Mouse (Mus musculus): Measurements from ENCODE around the gene Tdrd7.

DNA sequence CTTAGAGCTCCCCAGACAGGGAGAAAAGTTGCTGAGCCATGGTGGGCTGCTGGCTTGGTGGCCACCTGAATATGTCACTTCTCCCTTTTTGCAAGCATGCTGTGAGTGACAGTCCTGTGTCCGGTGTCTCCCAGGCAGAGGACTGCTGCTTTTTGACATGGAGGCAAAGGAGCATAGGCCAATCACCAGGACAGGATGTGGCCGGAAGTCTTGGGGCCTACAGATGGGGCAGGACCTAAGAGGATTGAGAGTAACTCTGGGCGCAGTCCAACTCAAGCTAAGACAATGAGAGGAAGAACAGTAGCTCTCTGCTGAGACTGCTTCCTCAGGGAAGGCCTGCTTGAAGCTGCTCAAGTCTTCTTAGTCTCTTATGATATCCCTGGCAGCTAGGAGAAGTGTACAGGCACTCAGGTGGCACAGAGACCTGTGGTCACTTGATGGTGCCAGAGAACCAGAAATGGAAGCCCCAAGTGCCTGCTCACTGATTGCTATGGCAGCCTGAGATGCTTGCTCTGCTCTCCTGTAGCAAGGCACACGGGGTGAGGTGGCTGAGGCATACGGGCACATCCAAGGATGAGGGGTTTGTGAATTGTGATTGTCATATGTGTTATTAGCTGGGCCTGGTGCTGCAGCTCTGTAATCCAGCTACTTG lies 43.1 kb downstream of the Tdrd7 start:
- TF ChIP-seq CTCF (IDR thresholded peaks at IDR 0.05; ENCODE audit: low read depth), result peak; percentile 37
- no peak for TF ChIP-seq EP300 (IDR thresholded peaks at IDR 0.05; ENCODE audit: low read depth)
